Mouse (Mus musculus) limb, embryonic 12.5 days (tissue): ENCODE data around the gene Ctdnep1. TPM values are rescaled to one million over a fixed set of nuclear protein-coding genes. Genes with fewer than 3 reads are reported as not detected.

Experiments
- ATAC-seq: fragments of 200-750 bp; cut with Nextera tagmentation; 2 replicates; pipeline ENCODE4 v1.8.0; 2017; ENCODE audit warnings: low read depth, moderate TSS enrichment; ENCODE audit not compliant: insufficient number of reproducible peaks, insufficient read depth, low FRiP score, low TSS enrichment
- H3K27ac ChIP-seq: fragments of 300-500 bp; sonication (generic); 2 replicates; pipeline ENCODE4 v1.5.1; 2016; ENCODE audit warnings: mild to moderate bottlenecking, moderate library complexity
- H3K27me3 ChIP-seq: fragments of 300-500 bp; sonication (generic); 2 replicates; pipeline ENCODE4 v1.6.1; 2016; ENCODE audit warnings: mild to moderate bottlenecking, moderate library complexity
- H3K36me3 ChIP-seq: fragments of 300-500 bp; sonication (generic); 2 replicates; pipeline ENCODE4 v1.6.1; 2016; ENCODE audit warnings: mild to moderate bottlenecking, moderate library complexity
- H3K4me1 ChIP-seq: fragments of 300-500 bp; sonication (generic); replicated peaks from 2 replicates; pipeline ENCODE4 v1.6.1; 2016
- H3K4me2 ChIP-seq: fragments of 300-500 bp; sonication (generic); 2 replicates; pipeline ENCODE4 v1.6.1; 2016; ENCODE audit warnings: mild to moderate bottlenecking, moderate library complexity
- H3K4me3 ChIP-seq: fragments of 300-500 bp; sonication (generic); replicated peaks from 2 replicates; pipeline ENCODE4 v1.5.1; 2016; ENCODE audit warnings: mild to moderate bottlenecking
- H3K9ac ChIP-seq: fragments of 300-500 bp; sonication (generic); replicated peaks from 2 replicates; pipeline ENCODE4 v1.6.1; 2016; ENCODE audit warnings: mild to moderate bottlenecking, moderate library complexity
- H3K9me3 ChIP-seq: fragments of 300-500 bp; sonication (generic); 2 replicates; pipeline ENCODE4 v1.6.1; 2016; ENCODE audit warnings: mild to moderate bottlenecking, moderate library complexity
- WGBS: fragments of 180-500 bp; shearing (Covaris S2); methylation state at CpG from one replicate; pipeline ENCODE4 v1.1.7; 2016; 5-methylcytosine and 5-hydroxymethylcytosine counted together
- polyA plus RNA-seq: library from polyadenylated mRNA; unstranded; fragments of >200 nt; fragmentation: Nextera tagmentation; extraction: Ambion mirVana; gene quantifications from 2 replicates; pipeline ENCODE4 v1.2.1, GENCODE M21; 2016

The Ctdnep1 gene
- polyA plus RNA-seq, 1 experiment from 2014 or later, result 24.5 TPM

- H3K4me3 ChIP-seq, result no peak overlapping the region
- peaks cover 50% of the 10 kb centered on the region for H3K27me3 ChIP-seq
- peaks cover 59% of the 10 kb centered on the region for H3K36me3 ChIP-seq
- H3K9ac ChIP-seq, result no peak overlapping the region
- 85% methylated on average over 4 of the region's 4 CpGs for WGBS
- no peaks in the 10 kb centered on the region for H3K9me3 ChIP-seq
- no peak for ATAC-seq
- peaks cover 20% of the 10 kb centered on the region for H3K4me1 ChIP-seq
- H3K4me2 ChIP-seq, result no peak overlapping the region
- H3K27ac ChIP-seq, result no peak overlapping the region
These were observed 12.2 kb upstream of the Ctdnep1 start for GRCm38 (mm10) chr11:69968793-69969192.

- H3K27me3 ChIP-seq, result peaks cover 35% of the 10 kb centered on the region
- H3K4me2 ChIP-seq, result no peak overlapping the region
- H3K9me3 ChIP-seq, result no peaks in the 10 kb centered on the region
- H3K4me3 ChIP-seq, result no peak overlapping the region
- ATAC-seq, result no peak
- H3K4me1 ChIP-seq, result peaks cover 16% of the 10 kb centered on the region
- no peak overlapping the region for H3K9ac ChIP-seq
- 78% methylated on average over 6 of the region's 6 CpGs for WGBS
- H3K27ac ChIP-seq, result 0 out of 2 replicates have a peak overlapping the region, but pooled peaks have one; percentile 5
- H3K36me3 ChIP-seq, result peaks cover 73% of the 10 kb centered on the region
These were observed 10.7 kb upstream of the Ctdnep1 start for GRCm38 (mm10) chr11:69970222-69970621.

- Histone ChIP-seq H3K9ac (no peak overlapping the region), H3K36me3 (peaks cover 79% of the 10 kb centered on the region), H3K4me1 (peaks cover 13% of the 10 kb centered on the region), H3K27me3 (peaks cover 30% of the 10 kb centered on the region), H3K4me3 (no peak overlapping the region), H3K9me3 (no peaks in the 10 kb centered on the region), H3K27ac (no peak overlapping the region), H3K4me2 (no peak overlapping the region)
- WGBS, result 84% methylated on average over 3 of the region's 3 CpGs
- no peak for ATAC-seq
These were observed 10.2 kb upstream of the Ctdnep1 start for GRCm38 (mm10) chr11:69970775-69971174.

- H3K4me2 ChIP-seq, result no peak overlapping the region
- no peaks in the 10 kb centered on the region for H3K27me3 ChIP-seq
- WGBS, result 91% methylated on average over 2 of the region's 2 CpGs
- H3K4me3 ChIP-seq, result no peak overlapping the region
- H3K9ac ChIP-seq, result no peak overlapping the region
- peaks cover 8% of the 10 kb centered on the region; the same call in 1 of the 2 replicates for H3K4me1 ChIP-seq
- ATAC-seq, result no peak
- no peaks in the 10 kb centered on the region for H3K9me3 ChIP-seq
- no peak overlapping the region for H3K27ac ChIP-seq
- H3K36me3 ChIP-seq, result peaks cover 83% of the 10 kb centered on the region
These were observed 6.0 kb upstream of the Ctdnep1 start for GRCm38 (mm10) chr11:69974907-69975306.

GRCm38 (mm10) chr11:69976271-69976670 is 4.7 kb upstream of the Ctdnep1 start:
- WGBS, result 89% methylated on average over 4 of the region's 4 CpGs
- H3K9me3 ChIP-seq, result no peaks in the 10 kb centered on the region
- no peak overlapping the region for H3K4me3 ChIP-seq
- H3K4me2 ChIP-seq, result no peak overlapping the region
- no peaks in the 10 kb centered on the region for H3K27me3 ChIP-seq
- no peak overlapping the region for H3K9ac ChIP-seq
- peaks cover 8% of the 10 kb centered on the region; the same call in 1 of the 2 replicates for H3K4me1 ChIP-seq
- ATAC-seq, result no peak
- H3K36me3 ChIP-seq, result peaks cover 73% of the 10 kb centered on the region
- no peak overlapping the region for H3K27ac ChIP-seq

- Histone ChIP-seq H3K4me2 (peak overlapping the region; percentile 93), H3K27ac (peak overlapping the region; percentile 98), H3K9ac (peak overlapping the region; percentile 98), H3K9me3 (no peaks in the 10 kb centered on the region), H3K36me3 (peaks cover 58% of the 10 kb centered on the region), H3K4me3 (peak overlapping the region; percentile 90), H3K27me3 (no peaks in the 10 kb centered on the region), H3K4me1 (peaks cover 28% of the 10 kb centered on the region)
- WGBS, result 3% methylated on average over 16 of the region's 16 CpGs
- no peak; the same call in 1 of the 2 replicates for ATAC-seq
These were observed 1.1 kb upstream of the Ctdnep1 start for GRCm38 (mm10) chr11:69979827-69980195.

GRCm38 (mm10) chr11:69980196-69981140 is 488 bp upstream of the Ctdnep1 start:
- no peaks in the 10 kb centered on the region for H3K9me3 ChIP-seq
- under 1% methylated on average over 47 of the region's 60 CpGs for WGBS
- H3K9ac ChIP-seq, result peak overlapping the region; percentile 98
- H3K4me1 ChIP-seq, result peaks cover 28% of the 10 kb centered on the region
- H3K4me3 ChIP-seq, result peak overlapping the region; percentile 90
- H3K27ac ChIP-seq, result peak overlapping the region; percentile 98
- no peaks in the 10 kb centered on the region for H3K27me3 ChIP-seq
- peaks cover 58% of the 10 kb centered on the region for H3K36me3 ChIP-seq
- peak; percentile 90 for ATAC-seq
- H3K4me2 ChIP-seq, result peak overlapping the region; percentile 93

- Histone ChIP-seq H3K36me3 (peaks cover 58% of the 10 kb centered on the region), H3K27me3 (no peaks in the 10 kb centered on the region), H3K4me3 (peak within 1 kb of the TSS; percentile 90), H3K4me2 (peak within 1 kb of the TSS; percentile 93), H3K9me3 (no peaks in the 10 kb centered on the region), H3K4me1 (peaks cover 28% of the 10 kb centered on the region), H3K9ac (peak within 1 kb of the TSS; percentile 98), H3K27ac (peak within 1 kb of the TSS; percentile 98)
- no peak for ATAC-seq
- WGBS, result 63% methylated on average over 8 of the region's 8 CpGs
These were observed 1.3 kb downstream of the Ctdnep1 start, which contains the start of gene Elp5 for GRCm38 (mm10) chr11:69982225-69982624. TSS of gene Elp5 (minus strand) at chr11:69982517.

GRCm38 (mm10) chr11:69982877-69983276 is 1.9 kb downstream of the Ctdnep1 start:
- ATAC-seq, result no peak
- H3K9me3 ChIP-seq, result no peaks in the 10 kb centered on the region
- peak overlapping the region; percentile 50; the same call in 1 of the 2 replicates for H3K27ac ChIP-seq
- peak overlapping the region; percentile 93 for H3K4me2 ChIP-seq
- peak overlapping the region; percentile 90 for H3K4me3 ChIP-seq
- no peaks in the 10 kb centered on the region for H3K27me3 ChIP-seq
- H3K36me3 ChIP-seq, result peaks cover 59% of the 10 kb centered on the region
- H3K4me1 ChIP-seq, result peaks cover 28% of the 10 kb centered on the region
- H3K9ac ChIP-seq, result peak overlapping the region; percentile 98
- 30% methylated on average over 5 of the region's 5 CpGs for WGBS

GRCm38 (mm10) chr11:69983377-69983776 is 2.4 kb downstream of the Ctdnep1 start:
- peaks cover 28% of the 10 kb centered on the region for H3K4me1 ChIP-seq
- H3K9me3 ChIP-seq, result no peaks in the 10 kb centered on the region
- no peaks in the 10 kb centered on the region for H3K27me3 ChIP-seq
- H3K27ac ChIP-seq, result no peak overlapping the region
- H3K36me3 ChIP-seq, result peaks cover 62% of the 10 kb centered on the region
- peak overlapping the region; percentile 98 for H3K9ac ChIP-seq
- WGBS, result 86% methylated on average over 4 of the region's 4 CpGs
- H3K4me2 ChIP-seq, result peak overlapping the region; percentile 93
- peak overlapping the region; percentile 90 for H3K4me3 ChIP-seq
- ATAC-seq, result no peak

GRCm38 (mm10) chr11:69984431-69984830 is 3.5 kb downstream of the Ctdnep1 start:
- ATAC-seq, result no peak
- WGBS, result 90% methylated on average over 8 of the region's 8 CpGs
- Histone ChIP-seq H3K36me3 (peaks cover 67% of the 10 kb centered on the region), H3K4me3 (no peak overlapping the region), H3K4me1 (peaks cover 22% of the 10 kb centered on the region), H3K4me2 (no peak overlapping the region), H3K9me3 (no peaks in the 10 kb centered on the region), H3K27me3 (no peaks in the 10 kb centered on the region), H3K27ac (no peak overlapping the region), H3K9ac (no peak overlapping the region)
